Mouse (Mus musculus): ENCODE measurements around the gene Uba52. TPM values are rescaled to one million over a fixed set of nuclear protein-coding genes. Genes with fewer than 3 reads are reported as not detected.
"Not testable (repeated sequence)": the region's sequence is repeated elsewhere in the genome, so short reads cannot be mapped to it uniquely, and the experiment has no call there.

Uba52 gene
- total and polyA plus RNA-seq, 3 experiments = 626 to 1,595 (median 1,480) TPM

GRCm38 (mm10) chr8:70517940-70518643 is 7.5 kb upstream of the Uba52 start:
- no peak overlapping the region for H3K9ac ChIP-seq (ENCODE audit: low read depth, low read length)
- no peaks in the 10 kb centered on the region for H3K79me2 ChIP-seq (replicated peaks; ENCODE audit: control insufficient read depth, insufficient read depth, low read length)
- 80% methylated on average over 10 of the region's 10 CpGs for WGBS
- H3K4me3 ChIP-seq = no peak overlapping the region
- H3K27me3 ChIP-seq (ENCODE audit: control insufficient read depth, insufficient read depth, low read length) = no peaks in the 10 kb centered on the region
- DNase-seq = no peak
- peaks cover 1% of the 10 kb centered on the region; the same call in 1 of the 2 replicates for H3K4me1 ChIP-seq (ENCODE audit: control insufficient read depth, insufficient read depth, low read length)
- intact Hi-C loops (cut with DNase I) = no loop called here
- no peaks in the 10 kb centered on the region for H3K36me3 ChIP-seq (ENCODE audit: control insufficient read depth, insufficient read depth, low read length)
- no peak for TF ChIP-seq EP300 (IDR thresholded peaks at IDR 0.05; ENCODE audit: insufficient read depth, low read depth, low read length)
- no peak for TF ChIP-seq CTCF (IDR thresholded peaks at IDR 0.05)
- no peak for TF ChIP-seq POLR2A (IDR thresholded peaks at IDR 0.05; ENCODE audit: insufficient read depth, low read depth, low read length)
- no peak overlapping the region for H3K27ac ChIP-seq

GRCm38 (mm10) chr8:70513441-70513840 is 2.8 kb upstream of the Uba52 start:
- TF ChIP-seq POLR2A (IDR thresholded peaks at IDR 0.05; ENCODE audit: insufficient read depth, low read depth, low read length) = no peak
- TF ChIP-seq CTCF (IDR thresholded peaks at IDR 0.05) = no peak
- TF ChIP-seq EP300 (IDR thresholded peaks at IDR 0.05; ENCODE audit: insufficient read depth, low read depth, low read length) = no peak
- H3K27ac ChIP-seq = no peak overlapping the region; the same call in 1 of the 2 replicates
- intact Hi-C loops (cut with DNase I) = no loop called here
- no peaks in the 10 kb centered on the region for H3K27me3 ChIP-seq (ENCODE audit: control insufficient read depth, insufficient read depth, low read length)
- 10% methylated on average over 2 of the region's 2 CpGs for WGBS
- H3K4me1 ChIP-seq (ENCODE audit: control insufficient read depth, insufficient read depth, low read length) = peaks cover 6% of the 10 kb centered on the region
- no peak overlapping the region for H3K4me3 ChIP-seq
- H3K79me2 ChIP-seq (replicated peaks; ENCODE audit: control insufficient read depth, insufficient read depth, low read length) = peaks cover 3% of the 10 kb centered on the region
- no peak overlapping the region for H3K9ac ChIP-seq (ENCODE audit: low read depth, low read length)
- DNase-seq = no peak
- peaks cover 2% of the 10 kb centered on the region; the same call in 1 of the 2 replicates for H3K36me3 ChIP-seq (ENCODE audit: control insufficient read depth, insufficient read depth, low read length)

- intact Hi-C loops (cut with DNase I) = no loop called here
- H3K27ac ChIP-seq = no peak overlapping the region
- WGBS = 84% methylated on average over 11 of the region's 11 CpGs
- DNase-seq = no peak
- H3K79me2 ChIP-seq (replicated peaks; ENCODE audit: control insufficient read depth, insufficient read depth, low read length) = peaks cover 3% of the 10 kb centered on the region
- no peak overlapping the region for H3K9ac ChIP-seq (ENCODE audit: low read depth, low read length)
- TF ChIP-seq POLR2A (IDR thresholded peaks at IDR 0.05; ENCODE audit: insufficient read depth, low read depth, low read length) = no peak
- TF ChIP-seq CTCF (IDR thresholded peaks at IDR 0.05) = no peak
- TF ChIP-seq EP300 (IDR thresholded peaks at IDR 0.05; ENCODE audit: insufficient read depth, low read depth, low read length) = no peak
- no peak overlapping the region for H3K4me3 ChIP-seq
- H3K36me3 ChIP-seq (ENCODE audit: control insufficient read depth, insufficient read depth, low read length) = peaks cover 2% of the 10 kb centered on the region; the same call in 1 of the 2 replicates
- no peaks in the 10 kb centered on the region for H3K27me3 ChIP-seq (ENCODE audit: control insufficient read depth, insufficient read depth, low read length)
- peaks cover 6% of the 10 kb centered on the region for H3K4me1 ChIP-seq (ENCODE audit: control insufficient read depth, insufficient read depth, low read length)
Measured at GRCm38 (mm10) chr8:70512253-70512903, 1.8 kb upstream of the Uba52 start.

GRCm38 (mm10) chr8:70511770-70512169 is 1.2 kb upstream of the Uba52 start:
- Histone ChIP-seq H3K4me3 (no peak overlapping the region), H3K4me1 (ENCODE audit: control insufficient read depth, insufficient read depth, low read length) (peaks cover 6% of the 10 kb centered on the region), H3K9ac (ENCODE audit: low read depth, low read length) (no peak overlapping the region), H3K27ac (no peak overlapping the region), H3K36me3 (ENCODE audit: control insufficient read depth, insufficient read depth, low read length) (peaks cover 2% of the 10 kb centered on the region; the same call in 1 of the 2 replicates), H3K79me2 (replicated peaks; ENCODE audit: control insufficient read depth, insufficient read depth, low read length) (peaks cover 3% of the 10 kb centered on the region), H3K27me3 (ENCODE audit: control insufficient read depth, insufficient read depth, low read length) (no peaks in the 10 kb centered on the region)
- TF ChIP-seq POLR2A (IDR thresholded peaks at IDR 0.05; ENCODE audit: insufficient read depth, low read depth, low read length) (no peak), EP300 (IDR thresholded peaks at IDR 0.05; ENCODE audit: insufficient read depth, low read depth, low read length) (no peak), CTCF (IDR thresholded peaks at IDR 0.05) (no peak)
- no peak for DNase-seq
- WGBS = 96% methylated on average over 2 of the region's 2 CpGs
- intact Hi-C loops (cut with DNase I) = no loop called here

GRCm38 (mm10) chr8:70511174-70511573 is 573 bp upstream of the Uba52 start:
- H3K4me1 ChIP-seq (ENCODE audit: control insufficient read depth, insufficient read depth, low read length); H3K9ac ChIP-seq (ENCODE audit: low read depth, low read length); intact Hi-C loops (cut with DNase I); DNase-seq; H3K36me3 ChIP-seq (ENCODE audit: control insufficient read depth, insufficient read depth, low read length); H3K79me2 ChIP-seq (replicated peaks; ENCODE audit: control insufficient read depth, insufficient read depth, low read length); H3K27me3 ChIP-seq (ENCODE audit: control insufficient read depth, insufficient read depth, low read length): not testable (repeated sequence)
- Histone ChIP-seq H3K27ac (peak overlapping the region; percentile 87), H3K4me3 (peak overlapping the region; percentile 68)
- 68% methylated on average over 6 of the region's 6 CpGs for WGBS

- Histone ChIP-seq H3K4me3 (peak overlapping the region; percentile 68), H3K4me1 (ENCODE audit: control insufficient read depth, insufficient read depth, low read length) (peaks cover 15% of the 10 kb centered on the region), H3K36me3 (ENCODE audit: control insufficient read depth, insufficient read depth, low read length) (peaks cover 2% of the 10 kb centered on the region; the same call in 1 of the 2 replicates), H3K9ac (ENCODE audit: low read depth, low read length) (peak overlapping the region; percentile 85), H3K27me3 (ENCODE audit: control insufficient read depth, insufficient read depth, low read length) (no peaks in the 10 kb centered on the region), H3K27ac (peak overlapping the region; percentile 87), H3K79me2 (replicated peaks; ENCODE audit: control insufficient read depth, insufficient read depth, low read length) (peaks cover 3% of the 10 kb centered on the region)
- 6% methylated on average over 25 of the region's 25 CpGs for WGBS
- TF ChIP-seq EP300 (IDR thresholded peaks at IDR 0.05; ENCODE audit: insufficient read depth, low read depth, low read length) (no peak), POLR2A (IDR thresholded peaks at IDR 0.05; ENCODE audit: insufficient read depth, low read depth, low read length) (0 out of 2 replicates have a peak, but pooled peaks have one; percentile 11)
- DNase-seq = no peak
- intact Hi-C loops (cut with DNase I) = no loop called here
Measured at GRCm38 (mm10) chr8:70509281-70509952, 1.2 kb downstream of the Uba52 start.
